Mouse (Mus musculus): Measurements from ENCODE around the gene Gga2. TPM values are rescaled to one million over a fixed set of nuclear protein-coding genes. Genes with fewer than 3 reads are reported as not detected.

Gene Gga2
- polyA plus RNA-seq, 1 experiment from 2014 or later = 73.7 TPM

GRCm38 (mm10) chr7:121981307-121981871 is 39.6 kb downstream of the Gga2 start, which contains the start of gene Cog7:
TSS of gene Cog7 (minus strand) at chr7:121981711.
- no peaks in the 10 kb centered on the region for H3K27me3 ChIP-seq
- H3K4me2 ChIP-seq = peak within 1 kb of the TSS; percentile 63
- H3K4me3 ChIP-seq (replicated peaks) = peak within 1 kb of the TSS; percentile 81
- under 1% methylated on average over 55 of the region's 55 CpGs for WGBS
- ATAC-seq (ENCODE audit: low FRiP score) = peak; percentile 91
- H3K9me3 ChIP-seq = no peaks in the 10 kb centered on the region
- H3K27ac ChIP-seq = no peak within 1 kb of the TSS
- H3K4me1 ChIP-seq = peaks cover 9% of the 10 kb centered on the region; the same call in 1 of the 2 replicates
- 0 out of 2 replicates have a peak, but pooled peaks cover 4% of the 10 kb centered on the region for H3K36me3 ChIP-seq (replicated peaks)
- H3K9ac ChIP-seq = peak within 1 kb of the TSS; percentile 77

DNA sequence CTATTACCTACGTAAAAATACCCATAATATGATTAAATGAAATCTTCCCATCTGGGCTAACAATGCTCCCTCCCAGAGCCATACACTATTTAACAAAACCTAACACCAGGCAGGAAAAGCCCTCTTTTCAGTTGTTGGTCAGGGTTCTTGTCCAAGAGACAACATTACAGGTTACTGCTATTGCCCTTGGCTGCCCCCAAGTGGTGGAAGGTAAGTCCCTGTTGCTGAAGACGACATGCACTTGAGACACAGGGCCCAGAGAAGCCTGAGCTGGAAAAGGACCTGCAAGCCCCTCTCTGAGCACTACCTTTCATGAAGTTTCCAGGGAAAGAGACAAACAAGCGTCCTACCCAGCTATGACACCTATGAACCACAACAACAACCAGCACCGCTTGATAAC is 46.0 kb downstream of the Gga2 start:
- Histone ChIP-seq H3K4me2 (no peak overlapping the region), H3K9ac (no peak overlapping the region), H3K4me1 (no peaks in the 10 kb centered on the region), H3K27ac (no peak overlapping the region), H3K9me3 (no peaks in the 10 kb centered on the region), H3K27me3 (no peaks in the 10 kb centered on the region), H3K4me3 (replicated peaks) (no peak overlapping the region), H3K36me3 (replicated peaks) (peaks cover 21% of the 10 kb centered on the region)
- no peak for ATAC-seq (ENCODE audit: low FRiP score)
- WGBS = 49% methylated on average over 4 of the region's 4 CpGs

DNA sequence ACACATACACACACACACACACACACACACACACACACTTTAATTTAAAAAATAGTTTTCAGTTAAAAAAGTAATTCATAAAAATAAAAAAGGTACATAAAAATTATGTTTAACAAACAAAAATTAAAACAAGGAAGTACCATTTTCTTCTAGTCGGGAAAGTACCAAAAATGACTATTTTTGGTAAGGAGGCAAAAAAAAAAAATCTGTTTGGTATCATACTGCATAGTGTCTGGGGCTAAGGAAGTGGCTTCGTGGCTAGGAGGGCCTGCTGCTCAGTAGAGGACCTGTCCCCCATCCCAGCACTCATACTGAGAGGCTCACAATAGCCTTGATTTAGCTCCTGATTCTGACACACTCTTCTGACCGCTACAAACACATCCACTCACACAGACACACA is 49.3 kb downstream of the Gga2 start:
- H3K27ac ChIP-seq = no peak overlapping the region
- WGBS = 92% methylated on average over 3 of the region's 3 CpGs
- no peaks in the 10 kb centered on the region for H3K4me1 ChIP-seq
- no peak overlapping the region for H3K4me3 ChIP-seq (replicated peaks)
- peaks cover 20% of the 10 kb centered on the region for H3K36me3 ChIP-seq (replicated peaks)
- no peak for ATAC-seq (ENCODE audit: low FRiP score)
- no peaks in the 10 kb centered on the region for H3K27me3 ChIP-seq
- no peaks in the 10 kb centered on the region for H3K9me3 ChIP-seq
- no peak overlapping the region for H3K9ac ChIP-seq
- H3K4me2 ChIP-seq = no peak overlapping the region

DNA sequence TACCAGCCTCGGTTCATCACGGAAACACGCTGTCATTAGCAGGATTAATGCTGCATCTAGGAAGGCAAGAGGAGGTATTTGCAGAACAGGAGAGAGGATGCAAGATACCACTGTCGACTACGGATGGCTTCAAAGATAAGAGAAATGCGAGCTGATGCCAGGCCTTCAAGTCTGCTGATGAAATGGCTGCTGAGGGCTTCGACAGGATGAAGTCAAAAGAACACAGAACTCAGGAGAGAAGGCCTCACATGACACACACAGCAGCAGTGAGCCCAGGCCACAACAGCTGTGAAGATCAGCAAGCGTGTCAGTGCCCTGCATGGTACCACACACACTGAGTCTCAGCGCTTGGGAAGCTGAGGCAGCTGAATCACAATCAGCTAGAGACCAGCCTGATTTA is 50.8 kb downstream of the Gga2 start:
- no peak overlapping the region for H3K4me3 ChIP-seq (replicated peaks)
- no peak for ATAC-seq (ENCODE audit: low FRiP score)
- no peak overlapping the region for H3K27ac ChIP-seq
- no peaks in the 10 kb centered on the region for H3K9me3 ChIP-seq
- no peaks in the 10 kb centered on the region for H3K4me1 ChIP-seq
- H3K27me3 ChIP-seq = no peaks in the 10 kb centered on the region
- no peak overlapping the region for H3K4me2 ChIP-seq
- WGBS = 90% methylated on average over 9 of the region's 9 CpGs
- H3K36me3 ChIP-seq (replicated peaks) = peaks cover 19% of the 10 kb centered on the region
- H3K9ac ChIP-seq = no peak overlapping the region

DNA sequence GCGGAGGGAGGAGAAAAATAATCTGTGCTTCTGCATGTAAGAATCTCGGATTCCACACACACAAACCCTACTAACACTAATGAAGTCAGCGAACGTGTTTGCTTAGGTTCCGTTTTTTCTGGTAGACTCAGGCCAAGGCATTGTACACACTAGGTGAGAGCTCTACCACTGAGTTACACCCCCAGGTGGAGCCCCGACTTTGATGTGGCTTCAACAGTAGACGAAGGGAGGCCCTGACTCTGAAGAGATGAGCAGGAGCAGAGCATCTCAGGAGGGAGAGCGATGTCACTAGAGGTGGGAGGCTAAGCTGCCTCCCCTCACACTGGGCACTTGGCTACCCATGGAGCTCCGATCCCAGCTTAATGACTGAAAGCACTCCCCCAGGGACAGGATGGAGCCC is 52.2 kb downstream of the Gga2 start:
- WGBS = 91% methylated on average over 9 of the region's 9 CpGs
- H3K9me3 ChIP-seq = no peaks in the 10 kb centered on the region
- no peak overlapping the region for H3K27ac ChIP-seq
- no peaks in the 10 kb centered on the region for H3K4me1 ChIP-seq
- no peak overlapping the region for H3K9ac ChIP-seq
- no peaks in the 10 kb centered on the region for H3K27me3 ChIP-seq
- no peak overlapping the region for H3K4me2 ChIP-seq
- ATAC-seq (ENCODE audit: low FRiP score) = no peak
- no peak overlapping the region for H3K4me3 ChIP-seq (replicated peaks)
- H3K36me3 ChIP-seq (replicated peaks) = peaks cover 19% of the 10 kb centered on the region

DNA sequence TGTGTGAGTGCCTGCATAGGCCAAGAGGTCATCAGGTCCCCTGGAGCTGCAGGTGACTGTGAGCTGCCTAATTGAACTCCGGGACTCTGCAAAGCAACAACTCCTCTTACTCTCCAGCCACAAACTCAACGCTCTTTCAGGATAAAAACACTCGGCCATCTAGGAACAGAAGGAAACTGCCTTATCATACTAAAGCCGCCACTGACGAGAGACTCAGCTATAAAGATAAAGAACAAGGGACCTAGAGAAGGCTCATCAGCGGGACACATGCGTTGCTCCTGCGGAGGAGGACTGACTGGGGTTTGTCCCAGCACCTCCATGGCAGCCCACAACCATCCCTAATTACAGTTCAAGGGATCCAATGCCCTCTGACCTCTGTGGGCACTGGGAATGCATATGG is 52.8 kb downstream of the Gga2 start:
- Histone ChIP-seq H3K9ac (no peak overlapping the region), H3K4me2 (no peak overlapping the region), H3K36me3 (replicated peaks) (peaks cover 22% of the 10 kb centered on the region), H3K27me3 (no peaks in the 10 kb centered on the region), H3K27ac (no peak overlapping the region), H3K4me3 (replicated peaks) (no peak overlapping the region), H3K9me3 (no peaks in the 10 kb centered on the region), H3K4me1 (no peaks in the 10 kb centered on the region)
- 92% methylated on average over 8 of the region's 8 CpGs for WGBS
- no peak for ATAC-seq (ENCODE audit: low FRiP score)

DNA sequence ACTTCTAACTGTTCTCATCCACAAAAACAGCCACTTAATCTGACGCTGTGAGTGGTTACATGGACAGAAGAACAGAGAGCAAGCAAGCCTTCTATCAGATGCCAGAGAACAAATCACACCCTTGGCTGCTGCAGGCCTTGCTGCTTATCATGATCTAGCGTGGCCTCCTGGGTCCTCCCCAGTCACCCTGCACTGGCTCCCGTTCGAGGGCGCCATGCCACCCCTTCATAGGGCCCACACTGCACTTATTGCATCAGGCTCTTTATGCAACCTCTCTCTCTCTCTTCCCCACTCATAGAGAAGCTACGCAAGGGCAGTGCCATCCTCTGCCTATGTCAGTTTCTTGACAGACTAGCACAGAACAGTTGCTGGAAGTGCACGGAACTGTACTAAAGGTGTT is 54.9 kb downstream of the Gga2 start:
- WGBS = 94% methylated on average over 7 of the region's 7 CpGs
- H3K4me2 ChIP-seq = no peak overlapping the region
- no peak overlapping the region for H3K9ac ChIP-seq
- no peaks in the 10 kb centered on the region for H3K27me3 ChIP-seq
- H3K4me1 ChIP-seq = no peaks in the 10 kb centered on the region
- ATAC-seq (ENCODE audit: low FRiP score) = no peak
- no peak overlapping the region for H3K4me3 ChIP-seq (replicated peaks)
- peaks cover 28% of the 10 kb centered on the region for H3K36me3 ChIP-seq (replicated peaks)
- no peaks in the 10 kb centered on the region for H3K9me3 ChIP-seq
- no peak overlapping the region for H3K27ac ChIP-seq

- Histone ChIP-seq H3K9ac (no peak overlapping the region), H3K36me3 (replicated peaks) (peaks cover 14% of the 10 kb centered on the region), H3K9me3 (no peaks in the 10 kb centered on the region), H3K27ac (no peak overlapping the region), H3K4me2 (no peak overlapping the region), H3K4me3 (replicated peaks) (no peak overlapping the region), H3K4me1 (no peaks in the 10 kb centered on the region), H3K27me3 (no peaks in the 10 kb centered on the region)
- no peak for ATAC-seq (ENCODE audit: low FRiP score)
- 75% methylated on average over 6 of the region's 6 CpGs for WGBS
Observed at GRCm38 (mm10) chr7:121963883-121964398, 57.1 kb downstream of the Gga2 start.

DNA sequence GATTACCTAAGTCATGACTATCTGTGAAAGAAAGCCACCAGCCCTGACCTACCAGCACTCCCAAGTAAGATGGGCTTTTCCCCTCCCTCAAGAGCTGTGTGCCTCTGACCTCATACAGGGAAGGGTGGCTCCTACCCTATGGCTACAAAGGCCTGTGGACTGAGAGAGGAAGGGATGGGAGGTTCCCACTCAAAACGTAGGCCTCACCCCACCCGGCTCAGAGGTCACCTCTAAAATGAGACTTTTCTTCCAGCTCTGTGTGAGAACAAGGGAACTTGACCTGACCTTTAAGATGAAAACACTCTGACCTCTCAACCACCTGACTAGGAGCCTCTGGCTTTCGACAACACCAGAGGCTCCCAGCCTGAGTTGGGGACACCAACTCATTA is 58.5 kb downstream of the Gga2 start:
- no peaks in the 10 kb centered on the region for H3K4me1 ChIP-seq
- H3K4me3 ChIP-seq (replicated peaks) = no peak overlapping the region
- no peaks in the 10 kb centered on the region for H3K27me3 ChIP-seq
- no peak overlapping the region for H3K4me2 ChIP-seq
- 81% methylated on average over 3 of the region's 3 CpGs for WGBS
- peaks cover 14% of the 10 kb centered on the region for H3K36me3 ChIP-seq (replicated peaks)
- ATAC-seq (ENCODE audit: low FRiP score) = no peak
- no peak overlapping the region for H3K9ac ChIP-seq
- H3K27ac ChIP-seq = no peak overlapping the region
- H3K9me3 ChIP-seq = no peaks in the 10 kb centered on the region

DNA sequence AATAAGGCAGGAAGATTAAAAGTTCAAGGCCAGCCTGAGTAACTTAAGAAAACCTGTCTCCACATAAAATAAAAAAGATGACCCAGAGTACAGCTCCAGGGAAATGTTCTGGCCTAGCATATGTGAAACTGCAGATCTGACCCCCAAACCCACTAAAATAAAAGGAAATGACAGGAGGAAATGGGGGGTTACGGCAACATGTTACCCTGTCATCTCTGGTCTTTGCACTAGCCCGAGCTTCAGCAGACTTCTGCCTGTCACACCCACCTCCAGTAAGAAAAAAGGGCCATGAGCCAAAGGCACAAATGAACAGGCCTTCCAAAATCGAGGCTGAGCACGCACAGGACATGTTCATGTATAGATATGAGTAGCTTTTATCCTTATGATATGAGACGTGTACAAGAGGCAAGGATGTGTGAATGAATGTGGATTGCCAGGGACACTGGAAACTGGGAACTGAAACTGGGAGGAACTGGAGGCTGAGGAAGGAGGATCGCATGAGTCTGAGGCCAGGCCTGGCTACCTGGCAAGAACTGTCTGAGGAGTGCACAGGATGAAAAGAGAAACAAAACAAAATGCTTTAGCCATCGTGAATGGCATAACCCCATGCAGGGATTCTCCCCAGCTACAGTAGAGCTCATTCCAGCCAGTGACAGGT is 59.0 kb downstream of the Gga2 start:
- peaks cover 14% of the 10 kb centered on the region for H3K36me3 ChIP-seq (replicated peaks)
- no peaks in the 10 kb centered on the region for H3K9me3 ChIP-seq
- no peak overlapping the region for H3K4me3 ChIP-seq (replicated peaks)
- no peak for ATAC-seq (ENCODE audit: low FRiP score)
- no peak overlapping the region for H3K27ac ChIP-seq
- 91% methylated on average over 7 of the region's 7 CpGs for WGBS
- no peak overlapping the region for H3K9ac ChIP-seq
- no peak overlapping the region for H3K4me2 ChIP-seq
- H3K4me1 ChIP-seq = no peaks in the 10 kb centered on the region
- no peaks in the 10 kb centered on the region for H3K27me3 ChIP-seq

- no peak for ATAC-seq (ENCODE audit: low FRiP score)
- WGBS = 93% methylated on average over 12 of the region's 12 CpGs
Observed at GRCm38 (mm10) chr7:121955802-121956201, 65.2 kb downstream of the Gga2 start.

DNA sequence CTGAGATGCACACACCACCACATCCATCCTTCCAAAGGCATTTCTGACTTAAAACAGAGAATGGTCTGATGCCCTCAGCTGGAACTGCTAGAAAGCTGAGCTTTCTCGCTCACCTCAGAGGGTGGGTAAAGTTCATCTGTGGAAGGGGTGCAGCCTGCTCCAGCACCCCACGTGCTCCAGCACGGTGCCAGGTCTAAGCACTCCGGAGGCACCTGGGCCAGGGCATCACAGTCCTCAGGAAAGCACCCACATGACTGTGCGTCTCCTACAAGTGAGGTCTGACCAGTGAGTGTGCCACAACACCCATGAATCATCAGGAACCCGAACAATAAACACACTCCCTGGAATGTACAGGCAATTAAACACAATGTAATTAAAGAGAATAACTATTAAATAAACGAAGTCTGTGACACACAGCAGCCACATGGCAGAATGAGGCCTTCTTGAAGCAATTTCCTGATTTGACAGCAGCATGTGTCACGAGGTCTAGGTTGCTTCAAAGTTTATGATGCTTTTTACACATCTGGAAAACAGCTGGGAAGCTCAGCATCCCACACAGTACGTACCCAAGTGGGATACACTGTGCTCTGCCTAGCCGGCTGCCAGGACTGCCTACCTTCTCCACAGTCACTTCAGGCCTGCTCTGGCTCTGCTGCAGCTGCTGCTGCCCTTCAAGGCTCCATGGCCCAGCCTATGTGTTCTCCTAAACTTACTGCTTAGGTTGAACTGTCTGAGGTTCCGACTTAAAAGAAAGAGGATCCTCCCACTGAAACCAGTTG is 65.9 kb downstream of the Gga2 start:
- WGBS = 89% methylated on average over 11 of the region's 11 CpGs
- Histone ChIP-seq H3K4me1 (no peaks in the 10 kb centered on the region), H3K9ac (no peak overlapping the region), H3K36me3 (replicated peaks) (peaks cover 19% of the 10 kb centered on the region), H3K27ac (no peak overlapping the region), H3K4me2 (no peak overlapping the region), H3K4me3 (replicated peaks) (no peak overlapping the region), H3K27me3 (no peaks in the 10 kb centered on the region), H3K9me3 (no peaks in the 10 kb centered on the region)
- ATAC-seq (ENCODE audit: low FRiP score) = no peak

More at GRCm38 (mm10) chr7:121955802-121956201, 65.2 kb downstream of the Gga2 start:
- H3K27ac ChIP-seq = no peak overlapping the region
- no peak overlapping the region for H3K9ac ChIP-seq
- H3K4me2 ChIP-seq = no peak overlapping the region
- H3K4me3 ChIP-seq (replicated peaks) = no peak overlapping the region
- H3K9me3 ChIP-seq = no peaks in the 10 kb centered on the region
- H3K27me3 ChIP-seq = no peaks in the 10 kb centered on the region
- H3K4me1 ChIP-seq = no peaks in the 10 kb centered on the region
- H3K36me3 ChIP-seq (replicated peaks) = peaks cover 13% of the 10 kb centered on the region

All from forebrain, embryonic 12.5 days (tissue).